Mouse (Mus musculus) heart, embryonic 16.5 days (tissue): ENCODE results near the gene Wdr20. TPM values are rescaled to one million over a fixed set of nuclear protein-coding genes. Genes with fewer than 3 reads are reported as not detected.

Experiments used
- ATAC-seq: fragments of 200-750 bp; cut with Nextera tagmentation; replicated peaks from 2 replicates; pipeline ENCODE4 v1.8.0; 2017; ENCODE audit warnings: moderate number of reproducible peaks; ENCODE audit not compliant: insufficient read depth, low FRiP score; ENCODE audit errors: extremely low read depth
- H3K27ac ChIP-seq: fragments of 300-500 bp; sonication (generic); 2 replicates; pipeline ENCODE4 v1.5.1; 2014; ENCODE audit warnings: mild to moderate bottlenecking, low read length, control low read depth, moderate library complexity
- H3K27me3 ChIP-seq: fragments of 300-500 bp; sonication (generic); 2 replicates; pipeline ENCODE4 v1.6.1; 2014; ENCODE audit warnings: low read length, mixed read lengths; ENCODE audit not compliant: control insufficient read depth, insufficient read depth
- H3K36me3 ChIP-seq: fragments of 300-500 bp; sonication (generic); 2 replicates; pipeline ENCODE4 v1.6.1; 2014; ENCODE audit not compliant: control insufficient read depth, insufficient read depth
- H3K4me1 ChIP-seq: fragments of 300-500 bp; sonication (generic); 2 replicates; pipeline ENCODE4 v1.6.1; 2014; ENCODE audit warnings: low read length, mixed read lengths; ENCODE audit not compliant: control insufficient read depth, insufficient read depth
- H3K4me2 ChIP-seq: fragments of 300-500 bp; sonication (generic); 2 replicates; pipeline ENCODE4 v1.6.1; 2014; ENCODE audit warnings: low read depth, mild to moderate bottlenecking, control low read depth, low read length
- H3K4me3 ChIP-seq: fragments of 300-500 bp; sonication (generic); 2 replicates; pipeline ENCODE4 v1.5.1; 2014; ENCODE audit warnings: mild to moderate bottlenecking, control low read depth, low read length
- H3K9ac ChIP-seq: fragments of 300-500 bp; sonication (generic); 2 replicates; pipeline ENCODE4 v1.6.1; 2014; ENCODE audit warnings: low read length, control low read depth
- H3K9me3 ChIP-seq: fragments of 300-500 bp; sonication (generic); replicated peaks from 2 replicates; pipeline ENCODE4 v1.6.1; 2016; ENCODE audit warnings: low read length; ENCODE audit not compliant: control insufficient read depth
- WGBS: fragments of 180-500 bp; shearing (Covaris S2); extraction: QIAGEN DNeasy Blood & Tissue Kit; methylation state at CpG from one replicate; pipeline ENCODE4 v1.1.7; 2014; 5-methylcytosine and 5-hydroxymethylcytosine counted together
- polyA plus RNA-seq: library from polyadenylated mRNA; unstranded; fragments of >200 nt; fragmentation: Nextera tagmentation; extraction: Ambion mirVana; gene quantifications from 2 replicates; pipeline ENCODE4 v1.2.1, GENCODE M21; 2015

The Wdr20 gene
- polyA plus RNA-seq, 1 experiment from 2014 or later, result 18.0 TPM

DNA sequence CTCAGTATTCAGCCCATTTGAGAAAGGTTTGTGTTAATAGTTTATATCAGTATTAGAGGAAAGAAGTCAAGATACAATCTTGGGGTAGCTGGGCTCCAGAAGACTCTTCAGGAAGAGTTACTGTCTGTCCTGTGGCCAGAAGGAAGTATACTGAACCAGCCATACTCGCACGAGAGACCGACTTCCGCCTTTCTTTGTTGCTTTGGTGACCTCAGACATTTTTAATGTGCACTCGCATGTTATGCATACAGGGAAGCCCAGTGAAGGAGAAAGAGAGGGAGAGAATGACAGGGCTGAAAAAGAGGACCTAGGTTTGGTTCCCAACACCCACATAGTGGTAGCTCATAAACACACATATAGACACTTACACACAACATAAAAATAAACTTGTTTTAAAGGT, 26.8 kb downstream of the Wdr20 start:
- no peak overlapping the region for H3K4me3 ChIP-seq
- ATAC-seq, result no peak

DNA sequence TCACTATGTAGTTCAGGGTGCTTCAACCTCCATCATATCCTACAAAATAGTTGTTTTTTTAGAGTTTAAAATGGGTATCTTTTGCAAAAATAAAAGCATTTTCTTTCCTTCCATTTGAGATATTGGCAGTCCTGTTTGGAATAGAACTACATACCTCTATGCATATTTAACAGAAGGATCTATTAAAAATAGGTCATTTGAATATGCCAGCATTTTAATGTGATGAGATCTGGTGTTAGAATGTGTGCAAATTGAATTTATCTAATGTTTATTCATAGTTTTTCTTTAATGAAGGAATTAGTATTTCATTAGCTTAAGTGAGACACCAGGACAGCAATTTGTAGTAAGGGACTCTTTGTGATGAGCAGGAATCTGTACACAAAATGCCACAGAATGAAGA, 30.8 kb downstream of the Wdr20 start:
- no peak for ATAC-seq
- H3K9ac ChIP-seq, result no peak overlapping the region
- no peaks in the 10 kb centered on the region for H3K9me3 ChIP-seq
- no peak overlapping the region for H3K4me3 ChIP-seq
- no peak overlapping the region for H3K4me2 ChIP-seq
- no peak overlapping the region for H3K27ac ChIP-seq
- no peaks in the 10 kb centered on the region for H3K27me3 ChIP-seq
- no peaks in the 10 kb centered on the region for H3K36me3 ChIP-seq
- H3K4me1 ChIP-seq, result peaks cover 16% of the 10 kb centered on the region

More for the DNA sequence above, 26.8 kb downstream of the Wdr20 start:
- Histone ChIP-seq H3K4me2 (no peak overlapping the region), H3K9ac (no peak overlapping the region), H3K36me3 (no peaks in the 10 kb centered on the region), H3K27me3 (no peaks in the 10 kb centered on the region), H3K4me1 (peaks cover 11% of the 10 kb centered on the region), H3K9me3 (no peaks in the 10 kb centered on the region), H3K27ac (no peak overlapping the region)
- 75% methylated on average over 5 of the region's 5 CpGs for WGBS

DNA sequence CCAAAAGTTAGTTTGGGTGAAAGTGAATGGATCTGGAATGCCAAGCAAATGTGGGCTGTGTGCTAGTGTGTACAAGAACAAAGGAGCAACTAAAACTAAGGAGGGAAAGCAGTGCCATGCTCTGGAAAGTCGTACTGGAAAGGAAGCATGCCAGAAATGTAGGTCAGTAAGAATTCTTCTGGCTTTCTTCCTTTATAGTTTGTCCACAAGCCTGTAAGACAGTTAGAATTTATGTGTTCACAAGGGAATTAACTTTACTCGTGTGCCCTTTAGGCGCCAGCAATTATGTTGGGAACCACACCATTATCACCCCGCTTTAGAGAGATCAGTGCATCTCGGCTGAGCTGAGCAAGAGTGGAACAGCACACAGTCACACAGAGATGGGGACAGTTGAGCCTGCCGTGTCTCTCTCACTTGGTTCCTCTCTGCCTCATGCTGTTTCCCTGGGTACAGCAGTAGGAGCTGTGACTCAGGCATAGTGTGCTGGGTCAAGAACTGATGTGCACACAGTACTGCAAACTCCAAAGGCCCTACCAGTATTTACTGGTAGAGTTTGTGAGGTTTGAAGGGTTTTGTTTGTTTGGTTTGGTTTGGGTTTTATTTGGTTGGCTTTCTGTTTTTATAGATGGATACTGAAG, 32.0 kb downstream of the Wdr20 start:
- no peak for ATAC-seq
- no peak overlapping the region for H3K9ac ChIP-seq

DNA sequence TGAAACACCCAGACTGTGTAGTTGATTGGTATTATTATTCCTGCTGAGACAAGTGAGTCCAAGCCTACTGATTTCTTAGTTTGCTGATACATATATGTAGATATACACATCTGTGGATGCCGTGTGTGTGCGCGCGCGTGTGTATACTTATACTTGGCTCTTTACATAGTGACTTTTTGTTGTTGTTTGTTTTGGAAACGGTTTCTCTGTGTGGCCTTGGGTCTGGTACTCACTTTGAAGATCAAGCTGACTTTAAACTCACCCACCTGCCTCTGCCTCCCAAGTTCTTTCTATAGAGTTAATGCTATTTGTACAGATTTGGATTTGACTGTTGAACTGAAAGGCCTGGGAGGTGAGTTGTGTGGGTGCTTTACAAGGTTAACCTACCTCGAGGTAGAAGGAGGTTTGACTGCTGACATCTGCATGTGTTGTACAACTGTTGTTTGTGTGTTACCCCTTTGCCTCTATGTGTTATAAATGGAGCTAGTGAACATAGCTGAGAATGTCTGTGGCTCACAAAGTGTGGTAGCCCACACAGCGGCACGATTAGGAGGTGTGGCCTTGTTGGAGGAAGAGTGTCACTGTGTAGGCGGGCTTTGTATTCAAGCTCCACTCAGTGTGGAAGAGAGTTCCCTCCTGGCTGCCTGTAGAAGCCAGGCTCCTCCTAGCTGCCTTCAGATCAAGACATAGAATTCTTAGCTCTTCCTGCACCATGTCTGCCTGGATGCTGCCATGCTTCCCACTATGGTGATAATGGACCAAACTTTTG, 32.9 kb downstream of the Wdr20 start:
- no peak for ATAC-seq
- Histone ChIP-seq H3K9ac (no peak overlapping the region), H3K36me3 (no peaks in the 10 kb centered on the region), H3K4me1 (peaks cover 14% of the 10 kb centered on the region), H3K4me2 (no peak overlapping the region), H3K27me3 (no peaks in the 10 kb centered on the region), H3K9me3 (no peaks in the 10 kb centered on the region), H3K27ac (no peak overlapping the region), H3K4me3 (no peak overlapping the region)
- 80% methylated on average over 10 of the region's 10 CpGs for WGBS

More for the DNA sequence above, 32.0 kb downstream of the Wdr20 start:
- WGBS, result 60% methylated on average over 6 of the region's 6 CpGs
- H3K4me3 ChIP-seq, result no peak overlapping the region
- H3K27me3 ChIP-seq, result no peaks in the 10 kb centered on the region
- no peaks in the 10 kb centered on the region for H3K36me3 ChIP-seq
- peaks cover 16% of the 10 kb centered on the region for H3K4me1 ChIP-seq
- no peaks in the 10 kb centered on the region for H3K9me3 ChIP-seq
- no peak overlapping the region for H3K4me2 ChIP-seq
- no peak overlapping the region for H3K27ac ChIP-seq

DNA sequence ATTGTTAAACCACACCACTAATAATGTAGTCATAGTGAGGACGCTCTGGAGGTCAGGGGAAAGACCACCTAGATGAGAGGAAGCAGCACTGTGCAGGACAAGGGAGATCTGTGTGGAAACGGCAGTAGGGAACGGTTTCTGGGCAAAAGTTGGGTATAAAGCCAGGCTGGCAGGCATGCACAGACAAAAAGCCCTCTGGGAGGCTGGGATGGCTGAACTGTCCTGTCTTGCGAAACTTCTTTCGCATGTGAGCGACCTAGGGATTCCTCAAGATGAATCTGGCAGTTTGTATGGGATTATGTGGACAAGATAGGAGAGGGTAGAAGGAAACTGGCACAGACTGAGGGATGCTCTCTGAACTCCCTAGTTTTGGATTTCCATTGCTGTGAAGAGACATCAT, 34.2 kb downstream of the Wdr20 start:
- Histone ChIP-seq H3K4me2 (no peak overlapping the region), H3K27ac (no peak overlapping the region), H3K4me1 (peaks cover 18% of the 10 kb centered on the region), H3K27me3 (no peaks in the 10 kb centered on the region), H3K9me3 (no peaks in the 10 kb centered on the region), H3K36me3 (no peaks in the 10 kb centered on the region), H3K9ac (no peak overlapping the region), H3K4me3 (no peak overlapping the region)
- ATAC-seq, result no peak
- WGBS, result 90% methylated on average over 6 of the region's 6 CpGs

DNA sequence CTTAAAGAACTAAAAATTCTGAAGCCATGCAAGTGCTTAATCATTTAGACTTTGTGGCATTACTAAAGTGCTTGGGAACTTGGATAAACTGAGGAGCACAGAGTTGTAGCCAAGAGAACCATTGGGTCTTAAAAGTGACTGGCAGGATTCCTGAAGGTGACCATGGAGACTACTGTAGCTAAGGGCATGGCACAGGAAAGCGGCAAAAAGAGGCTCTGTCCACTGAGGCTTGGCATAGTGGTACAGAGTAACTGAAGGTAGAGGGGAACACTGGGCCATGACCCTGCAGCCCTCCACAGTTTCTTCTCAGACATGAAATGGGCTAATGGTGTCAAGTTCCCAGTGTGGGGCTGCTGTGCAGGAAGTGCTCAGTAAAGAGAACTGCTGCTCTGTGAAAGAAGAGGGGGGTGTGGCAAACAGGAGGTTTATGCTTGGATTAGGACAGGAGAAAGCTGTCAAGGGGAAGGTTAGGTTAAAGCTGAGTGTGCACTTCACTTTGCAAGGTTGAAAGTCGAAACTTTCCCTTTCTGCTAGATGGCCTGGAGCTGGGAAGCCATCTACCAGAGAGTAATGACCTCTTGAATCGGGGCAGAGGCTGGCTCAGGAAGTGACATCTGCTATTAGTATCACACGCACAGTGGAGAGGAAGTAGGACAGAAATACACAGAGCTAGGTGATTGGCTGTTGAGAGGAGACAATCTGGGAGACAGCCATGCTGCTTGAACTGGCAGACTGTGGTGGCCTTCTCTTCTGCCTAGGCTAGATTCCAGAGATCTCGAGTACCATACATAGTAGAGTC, 38.1 kb downstream of the Wdr20 start:
- Histone ChIP-seq H3K9me3 (no peaks in the 10 kb centered on the region), H3K9ac (no peak overlapping the region), H3K4me1 (peaks cover 16% of the 10 kb centered on the region), H3K36me3 (peaks cover 6% of the 10 kb centered on the region; the same call in 1 of the 2 replicates), H3K27me3 (no peaks in the 10 kb centered on the region), H3K4me2 (no peak overlapping the region), H3K4me3 (no peak overlapping the region), H3K27ac (no peak overlapping the region; the same call in 1 of the 2 replicates)
- ATAC-seq, result peak; percentile 19; the same call in 1 of the 2 replicates
- 62% methylated on average over 5 of the region's 5 CpGs for WGBS

DNA sequence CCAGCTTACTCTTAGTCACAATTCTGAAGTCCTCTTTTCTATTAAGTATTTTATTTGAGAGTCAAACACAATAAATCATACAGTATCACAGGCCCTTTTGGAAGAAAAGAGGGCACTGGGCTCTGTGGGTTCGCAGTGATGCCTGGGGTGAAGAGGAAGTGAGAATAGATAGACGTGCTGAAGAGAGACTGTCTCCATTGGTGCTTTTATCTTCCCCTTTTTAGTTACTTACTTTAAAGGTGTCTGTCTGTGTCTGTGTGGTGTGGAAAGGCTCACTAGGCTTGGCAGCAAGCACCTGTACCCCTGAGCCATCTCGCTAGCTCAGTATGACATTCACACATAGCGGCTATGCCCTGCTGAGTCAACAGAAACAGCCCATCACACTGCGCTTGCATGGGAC, 40.1 kb downstream of the Wdr20 start:
- Histone ChIP-seq H3K36me3 (peaks cover 6% of the 10 kb centered on the region; the same call in 1 of the 2 replicates), H3K27ac (no peak overlapping the region), H3K27me3 (no peaks in the 10 kb centered on the region), H3K9ac (no peak overlapping the region), H3K4me2 (no peak overlapping the region), H3K9me3 (no peaks in the 10 kb centered on the region), H3K4me3 (no peak overlapping the region), H3K4me1 (peaks cover 14% of the 10 kb centered on the region)
- ATAC-seq, result no peak
- 74% methylated on average over 5 of the region's 5 CpGs for WGBS

DNA sequence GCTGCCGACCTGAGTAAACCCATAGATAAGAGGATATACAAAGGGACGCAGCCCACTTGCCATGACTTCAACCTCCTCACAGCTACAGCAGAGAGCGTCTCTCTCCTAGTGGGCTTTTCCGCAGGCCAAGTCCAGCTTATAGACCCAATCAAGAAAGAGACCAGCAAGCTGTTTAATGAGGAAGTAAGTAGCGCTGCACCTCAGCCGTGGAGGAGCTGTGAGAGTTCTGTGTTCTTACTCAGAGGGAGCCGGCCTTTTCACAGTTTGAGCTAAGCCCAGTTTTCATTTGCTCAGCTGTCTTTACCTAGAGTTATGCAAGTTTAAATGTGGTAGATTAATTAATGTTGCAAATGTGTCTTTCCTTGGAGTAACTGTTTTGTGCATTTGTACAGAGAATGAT, 41.6 kb downstream of the Wdr20 start:
- H3K4me3 ChIP-seq, result no peak overlapping the region
- H3K4me2 ChIP-seq, result no peak overlapping the region
- peaks cover 14% of the 10 kb centered on the region for H3K4me1 ChIP-seq
- ATAC-seq, result no peak
- peaks cover 6% of the 10 kb centered on the region; the same call in 1 of the 2 replicates for H3K36me3 ChIP-seq
- H3K9me3 ChIP-seq, result no peaks in the 10 kb centered on the region
- 59% methylated on average over 7 of the region's 7 CpGs for WGBS
- no peak overlapping the region for H3K9ac ChIP-seq
- no peaks in the 10 kb centered on the region for H3K27me3 ChIP-seq
- no peak overlapping the region for H3K27ac ChIP-seq

DNA sequence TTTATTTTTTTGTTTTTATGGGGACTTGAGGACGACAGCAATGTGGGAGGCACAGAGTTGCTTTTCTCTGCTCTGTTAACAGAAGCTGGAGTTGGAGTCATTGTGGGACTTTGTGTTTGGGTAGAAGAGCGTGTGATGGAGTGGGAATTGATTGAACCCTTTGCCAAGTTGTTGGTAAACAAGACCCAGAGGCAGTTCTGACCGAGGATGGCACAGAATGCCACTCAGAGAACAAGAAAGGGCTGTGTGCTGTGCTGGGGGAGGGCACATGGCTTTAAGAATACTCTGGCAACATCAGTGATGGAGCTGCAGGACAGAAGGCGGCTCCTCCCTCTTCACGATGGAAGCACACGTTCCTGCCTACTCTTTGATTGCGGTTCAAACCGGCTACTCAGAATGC, 43.4 kb downstream of the Wdr20 start:
- Histone ChIP-seq H3K9me3 (no peaks in the 10 kb centered on the region), H3K4me3 (no peak overlapping the region), H3K4me1 (peaks cover 8% of the 10 kb centered on the region), H3K27me3 (no peaks in the 10 kb centered on the region), H3K4me2 (no peak overlapping the region), H3K36me3 (peaks cover 6% of the 10 kb centered on the region; the same call in 1 of the 2 replicates), H3K9ac (no peak overlapping the region), H3K27ac (no peak overlapping the region)
- ATAC-seq, result no peak
- 89% methylated on average over 8 of the region's 8 CpGs for WGBS
